Mouse (Mus musculus): ENCODE results near the gene Garnl3.
A peak's percentile ranks its signal among the peaks of the same experiment; 100 is the strongest.

Garnl3 gene

GRCm38 (mm10) chr2:33131500-33132092 lies at the start of gene Garnl3:
TSS of gene Garnl3 (minus strand) at chr2:33131654.
- peak; percentile 88 for DNase-seq (ENCODE audit: low read depth, low spot score)

DNA sequence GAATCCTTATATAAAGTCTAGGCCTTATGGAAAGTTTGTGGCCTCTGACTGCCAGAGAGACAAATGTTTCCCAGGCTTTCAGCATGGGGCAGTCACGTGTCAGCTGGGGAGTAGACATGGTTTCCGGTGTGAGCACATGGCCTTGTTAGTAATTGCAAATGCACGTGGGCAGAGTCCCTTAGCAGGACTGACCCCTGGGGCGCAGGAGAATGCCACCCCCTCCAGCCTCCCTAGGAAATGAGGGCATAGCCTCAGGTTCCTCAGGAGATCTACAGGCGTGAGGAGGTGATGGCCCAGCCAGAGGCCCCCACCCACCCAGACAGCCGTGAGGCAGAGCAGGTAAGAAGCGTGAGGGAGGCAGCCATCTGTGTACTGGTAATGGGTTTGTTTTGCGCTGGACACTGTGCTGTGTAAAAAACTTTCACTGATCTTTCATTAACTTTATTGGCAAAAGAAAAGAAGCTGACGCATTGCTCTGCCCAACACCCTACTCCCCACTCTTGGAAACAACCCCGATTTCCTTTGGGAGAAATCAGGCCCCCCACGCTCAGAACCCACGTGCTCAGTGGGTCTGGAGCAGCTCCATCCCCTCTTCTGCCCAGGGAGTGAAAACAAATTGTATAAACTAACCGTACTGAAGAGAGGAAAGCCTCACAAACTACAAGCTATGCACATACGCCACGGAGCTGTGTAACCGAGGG lies 48.6 kb upstream of the Garnl3 start:
- DNase-seq (ENCODE audit: low read depth, low spot score) = no peak

DNA sequence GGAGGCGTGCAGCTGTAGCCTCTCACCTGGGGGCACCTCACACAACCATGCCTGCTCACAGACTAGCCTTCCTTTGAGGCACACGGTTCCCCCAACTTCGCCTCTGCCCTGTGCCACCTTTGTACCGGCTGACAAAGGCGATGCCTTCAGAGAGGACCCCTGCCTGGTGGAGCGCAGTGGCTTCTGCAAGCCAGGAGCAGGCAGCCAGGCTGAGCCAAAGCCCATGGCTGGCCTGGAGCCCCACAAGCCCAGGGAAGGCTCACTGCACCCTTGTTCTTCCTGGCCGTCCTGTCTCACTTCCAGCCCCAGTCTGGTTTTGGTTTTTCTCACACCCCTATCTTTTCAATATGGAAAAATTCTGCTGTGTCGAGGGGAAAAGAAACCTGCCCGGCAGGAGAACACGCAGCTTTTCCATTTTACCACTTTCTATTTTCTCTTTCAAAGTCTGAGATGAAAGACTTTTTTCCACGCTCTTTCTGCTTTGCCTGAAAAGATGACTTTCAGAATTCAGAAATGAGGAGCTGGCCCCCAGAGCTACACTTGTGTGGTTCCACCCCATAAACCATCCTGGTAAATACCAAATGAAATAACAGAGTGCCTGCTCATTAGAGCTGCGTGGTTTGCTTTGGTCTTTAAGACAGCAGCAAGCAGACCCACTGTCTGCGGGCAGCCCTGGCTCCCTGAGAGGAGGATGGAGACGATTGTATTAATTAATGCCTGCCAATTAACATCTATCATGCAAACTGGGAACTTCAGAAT lies 47.9 kb upstream of the Garnl3 start:
- no peak for DNase-seq (ENCODE audit: low read depth, low spot score)

GRCm38 (mm10) chr2:33178243-33178932 lies 46.9 kb upstream of the Garnl3 start:
- no peak for DNase-seq (ENCODE audit: low read depth, low spot score)

- DNase-seq (ENCODE audit: low read depth, low spot score) = no peak
These were observed 46.2 kb upstream of the Garnl3 start for GRCm38 (mm10) chr2:33177443-33178242.

DNA sequence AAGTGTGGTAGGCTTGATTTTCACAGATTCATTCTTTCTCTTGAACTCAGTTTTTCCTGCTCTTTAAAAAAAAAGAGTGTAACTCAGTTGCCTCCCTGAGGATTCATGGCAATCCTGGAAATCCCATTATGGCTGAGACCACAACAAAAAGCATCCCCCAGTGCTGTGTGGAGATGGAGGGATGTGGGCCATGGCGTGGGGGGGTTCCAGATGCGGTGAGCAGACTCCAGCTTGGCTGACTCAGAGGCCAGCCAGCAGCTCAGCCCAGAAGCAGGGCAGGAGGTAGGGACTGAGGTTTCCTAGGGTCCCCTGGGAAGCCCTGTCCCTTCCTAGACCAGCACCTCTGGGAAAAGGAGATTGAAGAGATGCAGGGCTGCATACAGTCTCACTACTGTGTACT lies 45.5 kb upstream of the Garnl3 start:
- DNase-seq (ENCODE audit: low read depth, low spot score) = no peak

- no peak for DNase-seq (ENCODE audit: low read depth, low spot score)
These were observed 45.1 kb upstream of the Garnl3 start for GRCm38 (mm10) chr2:33176516-33176915.

GRCm38 (mm10) chr2:33173686-33174085 lies 42.2 kb upstream of the Garnl3 start:
- DNase-seq (ENCODE audit: low read depth, low spot score) = no peak

- DNase-seq (ENCODE audit: low read depth, low spot score) = no peak
These were observed 41.7 kb upstream of the Garnl3 start for GRCm38 (mm10) chr2:33173126-33173525.

GRCm38 (mm10) chr2:33170777-33171565 lies 39.5 kb upstream of the Garnl3 start:
- DNase-seq (ENCODE audit: low read depth, low spot score) = no peak

GRCm38 (mm10) chr2:33169445-33169844 lies 38.0 kb upstream of the Garnl3 start:
- no peak for DNase-seq (ENCODE audit: low read depth, low spot score)

GRCm38 (mm10) chr2:33167060-33167459 lies 35.6 kb upstream of the Garnl3 start:
- no peak for DNase-seq (ENCODE audit: low read depth, low spot score)

- DNase-seq (ENCODE audit: low read depth, low spot score) = no peak
These were observed 34.4 kb upstream of the Garnl3 start for GRCm38 (mm10) chr2:33165710-33166374.

GRCm38 (mm10) chr2:33165229-33165628 lies 33.8 kb upstream of the Garnl3 start:
- DNase-seq (ENCODE audit: low read depth, low spot score) = no peak

DNA sequence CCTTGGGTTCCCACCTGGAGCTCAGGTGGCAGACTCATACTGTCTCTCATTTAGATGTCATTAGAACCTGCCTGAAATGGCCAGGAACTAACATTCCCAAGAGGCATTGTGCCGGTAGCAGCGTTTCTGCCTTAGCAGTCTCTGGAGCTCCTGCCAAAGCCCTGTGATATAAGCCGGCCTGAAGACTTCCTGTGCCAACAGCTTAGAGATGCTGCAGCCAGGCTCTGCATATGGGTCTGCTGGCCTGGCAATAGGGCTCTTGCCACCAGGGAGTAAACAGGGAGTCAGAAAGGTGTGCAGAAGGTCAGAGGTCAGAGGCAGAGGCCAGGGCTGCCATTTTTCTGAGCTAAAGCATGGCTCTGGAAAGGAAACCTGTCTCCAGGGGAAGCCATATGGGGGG lies 33.2 kb upstream of the Garnl3 start:
- DNase-seq (ENCODE audit: low read depth, low spot score) = no peak

DNA sequence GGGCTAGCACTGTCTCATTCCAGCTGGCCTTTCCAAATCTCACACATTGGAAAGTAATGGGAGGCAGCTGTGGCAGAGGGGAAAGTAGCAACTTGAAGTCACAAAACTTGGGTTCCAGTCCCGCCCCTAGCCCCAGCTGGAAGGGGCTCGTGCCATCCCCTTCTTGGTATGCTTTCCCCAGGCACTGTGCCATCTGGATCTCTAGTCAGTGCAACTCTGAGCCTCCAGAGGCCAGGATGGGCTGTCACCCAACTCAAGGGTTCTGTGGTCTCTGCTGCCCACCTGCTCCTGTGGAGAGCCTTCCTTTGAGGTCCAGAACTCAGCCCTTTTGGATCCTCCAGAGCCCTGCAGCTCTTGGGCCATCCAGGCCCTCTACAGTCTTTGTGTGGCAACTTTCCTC lies 30.7 kb upstream of the Garnl3 start:
- DNase-seq (ENCODE audit: low read depth, low spot score) = no peak

DNA sequence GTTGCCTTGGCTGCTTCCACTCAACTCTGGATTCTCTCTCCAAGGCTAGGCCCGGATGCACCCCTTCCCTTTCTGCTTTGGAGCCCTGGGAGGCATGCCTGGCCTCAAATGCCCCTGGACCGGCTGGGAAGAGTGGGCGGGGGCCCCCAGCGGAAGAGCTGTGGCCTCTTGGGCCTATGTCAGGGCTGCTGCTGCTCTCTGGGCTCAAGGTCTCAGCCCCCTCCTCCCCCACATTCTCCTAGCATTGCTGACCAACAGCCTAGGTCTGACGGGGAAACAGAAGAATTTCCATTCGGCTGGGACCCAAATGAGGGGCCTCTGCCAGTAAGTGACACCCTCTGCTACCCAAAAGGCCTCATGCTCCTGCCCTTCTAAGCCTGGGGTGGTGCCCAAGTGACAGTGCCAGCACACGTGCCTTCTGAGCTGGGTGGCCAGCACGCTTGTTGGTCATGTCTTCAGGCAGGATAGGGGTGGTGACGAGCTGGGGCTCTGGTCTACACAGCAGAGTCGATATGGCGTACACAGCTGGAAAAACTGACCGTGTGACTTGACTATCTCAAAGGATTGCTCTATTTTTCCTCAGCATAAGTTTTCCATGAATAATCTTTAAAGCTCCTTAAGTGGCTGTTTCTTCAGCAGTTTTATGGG lies 29.0 kb upstream of the Garnl3 start:
- DNase-seq (ENCODE audit: low read depth, low spot score) = no peak

GRCm38 (mm10) chr2:33159593-33159992 lies 28.1 kb upstream of the Garnl3 start:
- DNase-seq (ENCODE audit: low read depth, low spot score) = peak; percentile 61

- DNase-seq (ENCODE audit: low read depth, low spot score) = no peak
These were observed 27.4 kb upstream of the Garnl3 start for GRCm38 (mm10) chr2:33158895-33159294.
